Mouse (Mus musculus) kidney, adult 2 months (tissue): ENCODE data around the gene Gm7271. TPM values are rescaled to one million over a fixed set of nuclear protein-coding genes. Genes with fewer than 3 reads are reported as not detected.
A peak's percentile ranks its signal among the peaks of the same experiment; 100 is the strongest.

ENCODE experiments used
- DNase-seq: peaks from one replicate; pipeline ENCODE4 v3.0.0; 2021
- H3K27ac ChIP-seq: fragments of 200-500 bp; 2 replicates; pipeline ENCODE4 v1.5.1; 2012; ENCODE audit warnings: low read depth, low read length, control low read depth, inconsistent platforms; ENCODE audit not compliant: insufficient read depth
- H3K27me3 ChIP-seq: fragments of 200-500 bp; replicated peaks from 2 replicates; pipeline ENCODE4 v1.6.1; 2012; ENCODE audit warnings: mild to moderate bottlenecking, moderate library complexity, low read length, inconsistent platforms; ENCODE audit not compliant: control insufficient read depth, insufficient read depth
- H3K36me3 ChIP-seq: fragments of 200-500 bp; 2 replicates; pipeline ENCODE4 v1.6.1; 2012; ENCODE audit warnings: mild to moderate bottlenecking, moderate library complexity, low read length, inconsistent platforms; ENCODE audit not compliant: control insufficient read depth, insufficient read depth
- H3K4me1 ChIP-seq: fragments of 200-500 bp; 2 replicates; pipeline ENCODE4 v1.6.1; 2011; ENCODE audit warnings: low read length; ENCODE audit not compliant: control insufficient read depth, insufficient read depth
- H3K4me3 ChIP-seq: fragments of 200-500 bp; 2 replicates; pipeline ENCODE4 v1.5.1; 2011; ENCODE audit warnings: mild to moderate bottlenecking, low read depth, low read length, control low read depth; ENCODE audit not compliant: insufficient read depth
- CTCF ChIP-seq: fragments of 200-500 bp; conservative IDR thresholded peaks from 2 replicates; pipeline ENCODE4 v1.5.1; 2011; ENCODE audit warnings: low read depth, mild to moderate bottlenecking, control low read depth, low read length, moderate library complexity, mixed read lengths; ENCODE audit not compliant: insufficient read depth, insufficient read length
- POLR2A ChIP-seq: fragments of 200-500 bp; IDR thresholded peaks from one replicate; pipeline ENCODE4 v1.6.1; 2011; ENCODE audit warnings: low read depth, low read length, control low read depth
- WGBS: fragments of 180-500 bp; shearing (Covaris S2); methylation state at CpG from one replicate; pipeline ENCODE4 v1.1.7; 2018; 5-methylcytosine and 5-hydroxymethylcytosine counted together
- polyA plus RNA-seq: library from polyadenylated mRNA; depleted of rRNA; stranded (reverse); fragments of >200 nt; gene quantifications from 2 replicates; pipeline ENCODE4 v1.2.3, GENCODE M21; 2012; rRNA removed

Gm7271 gene
- polyA plus RNA-seq, 1 experiment, result not detected

- H3K27me3 ChIP-seq, result no peaks in the 10 kb centered on the region
- TF ChIP-seq POLR2A (no peak), CTCF (no peak)
- no peaks in the 10 kb centered on the region for H3K4me1 ChIP-seq
- WGBS, result 84% methylated on average over 1 of the region's 1 CpGs
- H3K36me3 ChIP-seq, result peaks cover 4% of the 10 kb centered on the region; the same call in 1 of the 2 replicates
- no peak overlapping the region for H3K27ac ChIP-seq
- H3K4me3 ChIP-seq, result no peak overlapping the region
- no peak for DNase-seq
Measured at GRCm38 (mm10) chr5:76536231-76536630, 52.4 kb downstream of the Gm7271 start.

DNA sequence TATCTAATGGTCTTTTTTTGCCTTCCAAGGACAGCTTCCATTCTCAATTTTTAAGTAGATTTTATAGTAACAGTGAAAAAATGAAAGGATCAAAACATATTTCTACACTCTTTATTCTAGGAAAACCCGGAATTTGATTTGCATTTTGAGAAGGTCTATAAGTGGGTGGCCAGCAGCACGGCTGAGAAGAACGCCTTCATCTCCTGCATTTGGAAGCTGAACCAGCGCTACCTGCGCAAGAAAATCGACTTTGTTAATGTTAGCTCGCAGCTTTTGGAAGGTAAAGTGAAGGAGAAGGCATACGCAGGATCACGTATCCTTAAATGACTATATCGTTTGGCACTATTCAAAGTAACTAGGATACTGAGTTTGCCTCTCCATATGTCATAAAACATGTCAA is 53.7 kb downstream of the Gm7271 start:
- Histone ChIP-seq H3K36me3 (peaks cover 4% of the 10 kb centered on the region; the same call in 1 of the 2 replicates), H3K27ac (no peak overlapping the region), H3K4me1 (no peaks in the 10 kb centered on the region), H3K4me3 (no peak overlapping the region), H3K27me3 (no peaks in the 10 kb centered on the region)
- no peak for TF ChIP-seq POLR2A
- TF ChIP-seq CTCF, result no peak
- 92% methylated on average over 10 of the region's 10 CpGs for WGBS
- DNase-seq, result no peak

GRCm38 (mm10) chr5:76540181-76540580 is 56.3 kb downstream of the Gm7271 start:
- peak; percentile 26 for DNase-seq
- Histone ChIP-seq H3K36me3 (peaks cover 4% of the 10 kb centered on the region; the same call in 1 of the 2 replicates), H3K4me3 (no peak overlapping the region), H3K4me1 (no peaks in the 10 kb centered on the region), H3K27ac (0 out of 2 replicates have a peak overlapping the region, but pooled peaks have one; percentile 9), H3K27me3 (no peaks in the 10 kb centered on the region)
- WGBS, result 67% methylated on average over 8 of the region's 8 CpGs
- TF ChIP-seq CTCF (no peak), POLR2A (no peak)

- Histone ChIP-seq H3K4me3 (no peak overlapping the region), H3K36me3 (peaks cover 4% of the 10 kb centered on the region; the same call in 1 of the 2 replicates)
- DNase-seq, result peak; percentile 10
Measured at GRCm38 (mm10) chr5:76540842-76541241, 57.0 kb downstream of the Gm7271 start.

DNA sequence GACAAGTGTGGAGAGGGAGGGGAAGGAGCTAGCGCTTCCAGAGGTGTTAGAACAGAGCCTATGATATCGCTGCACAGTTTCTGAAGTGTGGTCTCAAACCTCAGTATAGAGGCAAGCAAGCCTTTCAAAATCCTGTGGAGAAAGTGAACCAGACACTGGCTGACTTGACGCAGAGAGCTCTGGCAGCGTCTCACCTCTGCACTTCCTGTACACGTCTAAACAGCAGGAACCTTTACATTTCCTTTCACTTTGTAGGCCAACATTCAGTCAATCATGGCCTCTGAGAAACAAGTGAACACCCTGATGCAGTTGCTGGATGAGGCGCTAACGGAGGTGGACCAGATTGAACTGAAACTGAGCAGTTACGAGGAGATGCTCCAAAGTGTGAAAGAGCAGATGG is 59.4 kb downstream of the Gm7271 start:
- H3K4me3 ChIP-seq, result no peak overlapping the region
- H3K27me3 ChIP-seq, result no peaks in the 10 kb centered on the region
- 85% methylated on average over 8 of the region's 8 CpGs for WGBS
- peaks cover 2% of the 10 kb centered on the region; the same call in 1 of the 2 replicates for H3K36me3 ChIP-seq
- H3K4me1 ChIP-seq, result no peaks in the 10 kb centered on the region
- DNase-seq, result no peak
- H3K27ac ChIP-seq, result no peak overlapping the region
- TF ChIP-seq CTCF, result no peak
- TF ChIP-seq POLR2A, result no peak

More at GRCm38 (mm10) chr5:76540842-76541241, 57.0 kb downstream of the Gm7271 start:
- TF ChIP-seq CTCF (no peak), POLR2A (no peak)
- H3K27me3 ChIP-seq, result no peaks in the 10 kb centered on the region
- H3K4me1 ChIP-seq, result no peaks in the 10 kb centered on the region
- no peak overlapping the region for H3K27ac ChIP-seq

GRCm38 (mm10) chr5:76550426-76550825 is 66.6 kb downstream of the Gm7271 start:
- TF ChIP-seq CTCF, result no peak
- DNase-seq, result no peak
- 84% methylated on average over 8 of the region's 8 CpGs for WGBS
- H3K27me3 ChIP-seq, result no peaks in the 10 kb centered on the region
- H3K4me1 ChIP-seq, result no peaks in the 10 kb centered on the region
- H3K36me3 ChIP-seq, result peaks cover 2% of the 10 kb centered on the region
- no peak overlapping the region for H3K27ac ChIP-seq
- H3K4me3 ChIP-seq, result no peak overlapping the region

GRCm38 (mm10) chr5:76565321-76565720 is 81.5 kb downstream of the Gm7271 start:
- no peak for TF ChIP-seq POLR2A
- TF ChIP-seq CTCF, result peak; percentile 100
- Histone ChIP-seq H3K27me3 (no peaks in the 10 kb centered on the region), H3K4me3 (no peak overlapping the region), H3K36me3 (peaks cover 7% of the 10 kb centered on the region), H3K4me1 (no peaks in the 10 kb centered on the region), H3K27ac (no peak overlapping the region)
- WGBS, result 47% methylated on average over 3 of the region's 3 CpGs
- peak; percentile 71 for DNase-seq

Other genes starting within 250 kb of the Gm7271 start
- 13.9 and 14.4 TPM in 2 replicates for gene Clock, start 179.2 kb upstream of the Gm7271 start, polyA plus RNA-seq
- gene Pdcl2, start 152.9 kb upstream of the Gm7271 start, polyA plus RNA-seq, result 0.08 TPM in 1 of 2 replicates, not detected in the other
- not detected in 2 replicates for gene Nmu, start 120.3 kb upstream of the Gm7271 start, polyA plus RNA-seq
- gene Exoc1, start 45.3 kb downstream of the Gm7271 start, polyA plus RNA-seq, result 18.1 TPM in 2 replicates
- gene Cep135, start 104.7 kb downstream of the Gm7271 start, polyA plus RNA-seq, result 0.97 and 1.1 TPM in 2 replicates
- 0.29 and 0.31 TPM in 2 replicates for gene C530008M17Rik, start 172.5 kb downstream of the Gm7271 start, polyA plus RNA-seq